Comparison of ENCODE assay signal across 9 mouse cellular contexts in the genomic region with DNA sequence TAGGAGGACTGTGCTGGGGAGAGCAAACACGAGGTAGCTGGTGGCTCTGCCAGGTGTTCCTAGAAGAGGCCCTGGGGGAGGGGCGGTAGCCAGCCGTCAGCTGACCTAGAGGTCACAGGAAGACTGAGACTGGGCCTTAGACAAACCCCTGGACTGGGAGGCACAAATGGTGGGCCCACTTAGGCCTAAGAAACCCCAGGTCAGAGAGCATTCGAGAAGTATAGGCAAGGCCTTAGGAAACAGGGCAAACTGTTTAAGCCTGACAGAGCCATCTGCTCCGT. TPM values are rescaled to one million over a fixed set of nuclear protein-coding genes. Genes with fewer than 3 reads are reported as not detected.
DNase-seq lines count a peak whose midpoint lies in the region; ATAC-seq lines count a peak whose summit lies in the region.
"Had no signal": no experiment of that assay in that cellular context is flagged by ENCODE, and none has a peak within 500 bp of the region (broad histone marks: within the 10 kb centered on the region; RNA-seq: fewer than 3 reads in every experiment).

No protein-coding gene starts in this region.

- no peak overlapping the region for H3K4me3 ChIP-seq in kidney, embryonic 14.5 days (ENCODE audit: low read length)
- peak overlapping the region; percentile 12; the same call in 1 of the 2 replicates for H3K4me3 ChIP-seq in liver, embryonic 11.5 days (ENCODE audit: low read depth, low read length)
- H3K4me3 ChIP-seq: midbrain, embryonic 12.5 days had no signal

- DNase-seq in kidney, adult 11 months = peak; percentile 94
- DNase-seq in heart, postnatal 4 days = peak; percentile 75
- no peak for DNase-seq in liver, embryonic 11.5 days (ENCODE audit: low spot score)
- DNase-seq in thymus, postnatal 25 days = peak; percentile 57
- DNase-seq in layer of hippocampus, adult 18-20 months (ENCODE audit: low spot score in 2 of 2) = no peak
- no peak for DNase-seq in cerebellum, adult 8-10 months
- no peak for DNase-seq in spleen, postnatal 4 days (ENCODE audit: low spot score in 2 of 2)

- H3K9me3 ChIP-seq in kidney, embryonic 14.5 days (ENCODE audit: control insufficient read depth, low read length) = no peaks in the 10 kb centered on the region
- H3K9me3 ChIP-seq in liver, embryonic 11.5 days (ENCODE audit: control insufficient read depth, low read length) = no peaks in the 10 kb centered on the region
- H3K9me3 ChIP-seq: midbrain, embryonic 12.5 days had no signal

- H3K4me1 ChIP-seq in kidney, embryonic 14.5 days (ENCODE audit: control insufficient read depth, insufficient read depth, low read length) = no peaks in the 10 kb centered on the region
- 0 out of 2 replicates have a peak, but pooled peaks cover 3% of the 10 kb centered on the region for H3K4me1 ChIP-seq in liver, embryonic 11.5 days (replicated peaks; ENCODE audit: control insufficient read depth, insufficient read depth, low read length)
- H3K4me1 ChIP-seq: midbrain, embryonic 12.5 days had no signal

- no peak overlapping the region for H3K4me2 ChIP-seq in kidney, embryonic 14.5 days (replicated peaks; ENCODE audit: low read depth, low read length)
- peak overlapping the region; percentile 41 for H3K4me2 ChIP-seq in liver, embryonic 11.5 days
- H3K4me2 ChIP-seq: midbrain, embryonic 12.5 days had no signal

- 24% methylated on average over 5 of the region's 5 CpGs for WGBS in kidney, embryonic 14.5 days
- WGBS in liver, embryonic 11.5 days = 37% methylated on average over 5 of the region's 5 CpGs

- H3K36me3 ChIP-seq in kidney, embryonic 14.5 days (ENCODE audit: control insufficient read depth, insufficient read depth, low read length) = peaks cover 4% of the 10 kb centered on the region
- H3K36me3 ChIP-seq in liver, embryonic 11.5 days (ENCODE audit: control insufficient read depth, insufficient read depth, low read length) = peaks cover 3% of the 10 kb centered on the region; the same call in 1 of the 2 replicates

- no peak overlapping the region for H3K9ac ChIP-seq in kidney, embryonic 14.5 days (ENCODE audit: low read depth, low read length)
- peak overlapping the region; percentile 41; the same call in 1 of the 2 replicates for H3K9ac ChIP-seq in liver, embryonic 11.5 days (ENCODE audit: low read depth, low read length)
- H3K9ac ChIP-seq: midbrain, embryonic 12.5 days had no signal

- no peak overlapping the region for H3K27ac ChIP-seq in kidney, embryonic 14.5 days (ENCODE audit: low read depth, low read length)
- H3K27ac ChIP-seq in liver, embryonic 11.5 days (ENCODE audit: low read depth, low read length) = peak overlapping the region; percentile 73; the same call in 1 of the 2 replicates
- H3K27ac ChIP-seq: midbrain, embryonic 12.5 days had no signal

- H3K27me3 ChIP-seq in kidney, embryonic 14.5 days (ENCODE audit: control insufficient read depth, insufficient read depth, low read length) = no peaks in the 10 kb centered on the region
- H3K27me3 ChIP-seq in liver, embryonic 11.5 days (replicated peaks; ENCODE audit: control insufficient read depth, insufficient read depth, low read length) = no peaks in the 10 kb centered on the region
- H3K27me3 ChIP-seq: midbrain, embryonic 12.5 days had no signal

- ATAC-seq in kidney, embryonic 14.5 days (ENCODE audit: low FRiP score, low TSS enrichment) = no peak
- peak; percentile 32; the same call in 1 of the 2 replicates for ATAC-seq in liver, embryonic 11.5 days (replicated peaks; ENCODE audit: low FRiP score)

RNA-seq across cellular contexts. Expression of a gene that starts 8.1 kb away (rescaled TPM):
- polyA plus RNA-seq in kidney, embryonic 14.5 days (2014; fragmentation: Nextera tagmentation; extraction: Ambion mirVana) = 57.1 and 61.8 TPM in 2 replicates
- 10 to 100 TPM; 25.6 to 27.0 TPM for total RNA-seq in heart, postnatal 4 days (2021)
- polyA plus RNA-seq in liver, embryonic 11.5 days (2014; fragmentation: Nextera tagmentation; extraction: Ambion mirVana) = 123 and 135 TPM in 2 replicates
- 10 to 100 TPM; 32.3 to 33.5 TPM for total RNA-seq in layer of hippocampus, adult 18-20 months (2021)

RNA-seq across cellular contexts. Expression of a gene that starts 8.4 kb away (rescaled TPM):
- polyA plus RNA-seq in kidney, embryonic 14.5 days (2014; fragmentation: Nextera tagmentation; extraction: Ambion mirVana) = 32.1 and 36.8 TPM in 2 replicates
- total RNA-seq in heart, postnatal 4 days (2021) = 10 to 100 TPM; 34.8 to 38.6 TPM
- 35.0 and 40.9 TPM in 2 replicates for polyA plus RNA-seq in liver, embryonic 11.5 days (2014; fragmentation: Nextera tagmentation; extraction: Ambion mirVana)
- 10 to 100 TPM; 47.5 to 48.3 TPM for total RNA-seq in layer of hippocampus, adult 18-20 months (2021)

RNA-seq across cellular contexts. Expression of a gene that starts 12.3 kb away (rescaled TPM):
- polyA plus RNA-seq in kidney, embryonic 14.5 days (2014; fragmentation: Nextera tagmentation; extraction: Ambion mirVana) = 0.49 and 1.0 TPM in 2 replicates
- total RNA-seq in heart, postnatal 4 days (2021) = 1 to 10 TPM; 2.9 to 3.5 TPM
- 4.3 and 4.9 TPM in 2 replicates for polyA plus RNA-seq in liver, embryonic 11.5 days (2014; fragmentation: Nextera tagmentation; extraction: Ambion mirVana)
- not detected for total RNA-seq in layer of hippocampus, adult 18-20 months (2021)

RNA-seq across cellular contexts. Expression of a gene that starts 16.8 kb away (rescaled TPM):
- polyA plus RNA-seq in kidney, embryonic 14.5 days (2014; fragmentation: Nextera tagmentation; extraction: Ambion mirVana) = 18.2 and 25.2 TPM in 2 replicates
- total RNA-seq in heart, postnatal 4 days (2021) = 10 to 100 TPM; 24.8 to 27.1 TPM
- 21.9 and 23.4 TPM in 2 replicates for polyA plus RNA-seq in liver, embryonic 11.5 days (2014; fragmentation: Nextera tagmentation; extraction: Ambion mirVana)
- total RNA-seq in layer of hippocampus, adult 18-20 months (2021) = 10 to 100 TPM; 52.0 to 53.1 TPM

RNA-seq across cellular contexts. Expression of a gene that starts 16.9 kb away (rescaled TPM):
- 102 and 111 TPM in 2 replicates for polyA plus RNA-seq in kidney, embryonic 14.5 days (2014; fragmentation: Nextera tagmentation; extraction: Ambion mirVana)
- total RNA-seq in heart, postnatal 4 days (2021) = 10 to 100 TPM; 93.6 to 97.0 TPM
- 123 and 129 TPM in 2 replicates for polyA plus RNA-seq in liver, embryonic 11.5 days (2014; fragmentation: Nextera tagmentation; extraction: Ambion mirVana)
- 10 to 100 TPM; 75.4 to 78.6 TPM for total RNA-seq in layer of hippocampus, adult 18-20 months (2021)

Comparison
In these comparisons a context has a peak if more than half of its experiments do, and no peak if none do; other contexts are left out.
1. DNase-seq: peak in kidney, adult 11 months (single experiment), heart, postnatal 4 days (single experiment) and thymus, postnatal 25 days (single experiment); none in liver, embryonic 11.5 days (single experiment), layer of hippocampus, adult 18-20 months (0 of 2), cerebellum, adult 8-10 months (single experiment) and spleen, postnatal 4 days (0 of 2).